Mouse (Mus musculus): ENCODE results near the gene Mmp11.

Mmp11 gene

GRCm38 (mm10) chr10:75935680-75936541 is at the start of gene Mmp11:
TSS of gene Mmp11 (minus strand) at chr10:75936496.
- DNase-seq (ENCODE audit: low spot score) = peak; percentile 86

- peak; percentile 18 for DNase-seq (ENCODE audit: low spot score)
Observed at GRCm38 (mm10) chr10:75979432-75979831, 43.1 kb upstream of the Mmp11 start.

- no peak for DNase-seq (ENCODE audit: low spot score)
Observed at GRCm38 (mm10) chr10:75978835-75979157, 42.5 kb upstream of the Mmp11 start.

GRCm38 (mm10) chr10:75978119-75978834 is 42.0 kb upstream of the Mmp11 start:
- DNase-seq (ENCODE audit: low spot score) = peak; percentile 36

GRCm38 (mm10) chr10:75975216-75975615 is 38.9 kb upstream of the Mmp11 start:
- peak; percentile 35 for DNase-seq (ENCODE audit: low spot score)

- peak; percentile 41 for DNase-seq (ENCODE audit: low spot score)
Observed at GRCm38 (mm10) chr10:75973846-75974245, 37.5 kb upstream of the Mmp11 start.

- DNase-seq (ENCODE audit: low spot score) = no peak
Observed at GRCm38 (mm10) chr10:75954381-75954811, 18.1 kb upstream of the Mmp11 start, which contains the start of gene Gm5134. TSS of gene Gm5134 (plus strand) at chr10:75954514.

GRCm38 (mm10) chr10:75951424-75952050 is 15.2 kb upstream of the Mmp11 start:
- DNase-seq (ENCODE audit: low spot score) = no peak

- DNase-seq (ENCODE audit: low spot score) = no peak
Observed at GRCm38 (mm10) chr10:75950791-75951210, 14.5 kb upstream of the Mmp11 start.

GRCm38 (mm10) chr10:75949053-75950045 is 13.1 kb upstream of the Mmp11 start:
- no peak for DNase-seq (ENCODE audit: low spot score)

- DNase-seq (ENCODE audit: low spot score) = no peak
Observed at GRCm38 (mm10) chr10:75948079-75948478, 11.8 kb upstream of the Mmp11 start.

GRCm38 (mm10) chr10:75945896-75946295 is 9.6 kb upstream of the Mmp11 start:
- peak; percentile 30 for DNase-seq (ENCODE audit: low spot score)

GRCm38 (mm10) chr10:75945213-75945612 is 8.9 kb upstream of the Mmp11 start:
- DNase-seq (ENCODE audit: low spot score) = peak; percentile 37

- DNase-seq (ENCODE audit: low spot score) = no peak
Observed at GRCm38 (mm10) chr10:75944066-75944772, 7.9 kb upstream of the Mmp11 start.

GRCm38 (mm10) chr10:75942736-75943477 is 6.6 kb upstream of the Mmp11 start, which contains the start of gene Vpreb3:
TSS of gene Vpreb3 (plus strand) at chr10:75943057.
- no peak for DNase-seq (ENCODE audit: low spot score)

GRCm38 (mm10) chr10:75941042-75941824 is 4.9 kb upstream of the Mmp11 start:
- DNase-seq (ENCODE audit: low spot score) = no peak

- no peak for DNase-seq (ENCODE audit: low spot score)
Observed at GRCm38 (mm10) chr10:75940520-75940919, 4.2 kb upstream of the Mmp11 start, which contains the start of gene Gm867. TSS of gene Gm867 (minus strand) at chr10:75940672.

GRCm38 (mm10) chr10:75939481-75940234 is 3.4 kb upstream of the Mmp11 start:
- no peak for DNase-seq (ENCODE audit: low spot score)

Measured in testis, postnatal 10 days (tissue).